Mouse (Mus musculus): ENCODE data around the gene Coq10a. TPM values are rescaled to one million over a fixed set of nuclear protein-coding genes. Genes with fewer than 3 reads are reported as not detected.

Gene Coq10a
- polyA plus RNA-seq, 1 experiment from 2014 or later = 11.0 TPM

GRCm38 (mm10) chr10:128409692-128410559 lies 41.1 kb upstream of the Coq10a start:
- Histone ChIP-seq H3K4me2 (ENCODE audit: low read depth, severe bottlenecking) (peak overlapping the region; percentile 86), H3K9ac (ENCODE audit: low read length) (peak overlapping the region; percentile 68; the same call in 1 of the 2 replicates), H3K27ac (replicated peaks; ENCODE audit: low read depth, low read length) (peak overlapping the region; percentile 43; the same call in 1 of the 2 replicates), H3K36me3 (ENCODE audit: control insufficient read depth, insufficient read depth, low read length) (peaks cover 5% of the 10 kb centered on the region; the same call in 1 of the 2 replicates), H3K27me3 (ENCODE audit: control insufficient read depth, insufficient read depth, low read length) (no peaks in the 10 kb centered on the region), H3K9me3 (ENCODE audit: control insufficient read depth, low read length) (no peaks in the 10 kb centered on the region), H3K4me1 (ENCODE audit: control insufficient read depth, insufficient read depth, low read length) (peaks cover 15% of the 10 kb centered on the region), H3K4me3 (ENCODE audit: low read depth, low read length) (peak overlapping the region; percentile 62)
- WGBS = 7% methylated on average over 36 of the region's 36 CpGs
- ATAC-seq (ENCODE audit: insufficient number of reproducible peaks, low FRiP score, low TSS enrichment, low read depth) = peak; percentile 87
- peak; percentile 97 for DNase-seq (ENCODE audit: low spot score)

- peak overlapping the region; percentile 85 for H3K4me2 ChIP-seq (ENCODE audit: low read depth, severe bottlenecking)
- peak overlapping the region; percentile 62 for H3K4me3 ChIP-seq (ENCODE audit: low read depth, low read length)
- DNase-seq (ENCODE audit: low spot score) = peak; percentile 35
- no peak for ATAC-seq (ENCODE audit: insufficient number of reproducible peaks, low FRiP score, low TSS enrichment, low read depth)
- H3K4me1 ChIP-seq (ENCODE audit: control insufficient read depth, insufficient read depth, low read length) = peaks cover 15% of the 10 kb centered on the region
- peaks cover 3% of the 10 kb centered on the region; the same call in 1 of the 2 replicates for H3K36me3 ChIP-seq (ENCODE audit: control insufficient read depth, insufficient read depth, low read length)
- H3K27ac ChIP-seq (replicated peaks; ENCODE audit: low read depth, low read length) = no peak overlapping the region
- H3K9ac ChIP-seq (ENCODE audit: low read length) = peak overlapping the region; percentile 68
- WGBS = 21% methylated on average over 35 of the region's 35 CpGs
- no peaks in the 10 kb centered on the region for H3K27me3 ChIP-seq (ENCODE audit: control insufficient read depth, insufficient read depth, low read length)
- H3K9me3 ChIP-seq (ENCODE audit: control insufficient read depth, low read length) = no peaks in the 10 kb centered on the region
These were observed 40.1 kb upstream of the Coq10a start for GRCm38 (mm10) chr10:128408591-128409535.

- no peaks in the 10 kb centered on the region for H3K9me3 ChIP-seq (ENCODE audit: control insufficient read depth, low read length)
- no peak overlapping the region for H3K4me2 ChIP-seq (ENCODE audit: low read depth, severe bottlenecking)
- H3K9ac ChIP-seq (ENCODE audit: low read length) = no peak overlapping the region
- H3K36me3 ChIP-seq (ENCODE audit: control insufficient read depth, insufficient read depth, low read length) = peaks cover 3% of the 10 kb centered on the region; the same call in 1 of the 2 replicates
- 93% methylated on average over 7 of the region's 7 CpGs for WGBS
- H3K4me1 ChIP-seq (ENCODE audit: control insufficient read depth, insufficient read depth, low read length) = peaks cover 5% of the 10 kb centered on the region
- H3K27me3 ChIP-seq (ENCODE audit: control insufficient read depth, insufficient read depth, low read length) = no peaks in the 10 kb centered on the region
- no peak overlapping the region for H3K4me3 ChIP-seq (ENCODE audit: low read depth, low read length)
- ATAC-seq (ENCODE audit: insufficient number of reproducible peaks, low FRiP score, low TSS enrichment, low read depth) (no peak), DNase-seq (ENCODE audit: low spot score) (no peak)
- no peak overlapping the region for H3K27ac ChIP-seq (replicated peaks; ENCODE audit: low read depth, low read length)
These were observed 35.1 kb upstream of the Coq10a start for GRCm38 (mm10) chr10:128403931-128404330.

- H3K27me3 ChIP-seq (ENCODE audit: control insufficient read depth, insufficient read depth, low read length) = no peaks in the 10 kb centered on the region
- H3K4me3 ChIP-seq (ENCODE audit: low read depth, low read length) = no peak overlapping the region
- H3K9me3 ChIP-seq (ENCODE audit: control insufficient read depth, low read length) = no peaks in the 10 kb centered on the region
- no peak overlapping the region for H3K9ac ChIP-seq (ENCODE audit: low read length)
- WGBS = 75% methylated on average over 9 of the region's 9 CpGs
- H3K36me3 ChIP-seq (ENCODE audit: control insufficient read depth, insufficient read depth, low read length) = peaks cover 3% of the 10 kb centered on the region
- peaks cover 5% of the 10 kb centered on the region; the same call in 1 of the 2 replicates for H3K4me1 ChIP-seq (ENCODE audit: control insufficient read depth, insufficient read depth, low read length)
- H3K4me2 ChIP-seq (ENCODE audit: low read depth, severe bottlenecking) = no peak overlapping the region
- DNase-seq (ENCODE audit: low spot score) (no peak), ATAC-seq (ENCODE audit: insufficient number of reproducible peaks, low FRiP score, low TSS enrichment, low read depth) (no peak)
- H3K27ac ChIP-seq (replicated peaks; ENCODE audit: low read depth, low read length) = no peak overlapping the region
These were observed 32.8 kb upstream of the Coq10a start for GRCm38 (mm10) chr10:128401638-128402037.

GRCm38 (mm10) chr10:128401056-128401455 lies 32.3 kb upstream of the Coq10a start, which contains the start of gene Slc39a5:
Gene Slc39a5 (minus strand): TSS chr10:128401229.
- peaks cover 5% of the 10 kb centered on the region; the same call in 1 of the 2 replicates for H3K4me1 ChIP-seq (ENCODE audit: control insufficient read depth, insufficient read depth, low read length)
- H3K36me3 ChIP-seq (ENCODE audit: control insufficient read depth, insufficient read depth, low read length) = peaks cover 3% of the 10 kb centered on the region
- ATAC-seq (ENCODE audit: insufficient number of reproducible peaks, low FRiP score, low TSS enrichment, low read depth) (no peak), DNase-seq (ENCODE audit: low spot score) (no peak)
- 26% methylated on average over 2 of the region's 2 CpGs for WGBS
- no peak within 1 kb of the TSS for H3K27ac ChIP-seq (replicated peaks; ENCODE audit: low read depth, low read length)
- H3K9me3 ChIP-seq (ENCODE audit: control insufficient read depth, low read length) = no peaks in the 10 kb centered on the region
- no peak within 1 kb of the TSS for H3K9ac ChIP-seq (ENCODE audit: low read length)
- no peak within 1 kb of the TSS for H3K4me2 ChIP-seq (ENCODE audit: low read depth, severe bottlenecking)
- H3K4me3 ChIP-seq (ENCODE audit: low read depth, low read length) = no peak within 1 kb of the TSS
- no peaks in the 10 kb centered on the region for H3K27me3 ChIP-seq (ENCODE audit: control insufficient read depth, insufficient read depth, low read length)

GRCm38 (mm10) chr10:128400338-128400737 lies 31.5 kb upstream of the Coq10a start:
- H3K9ac ChIP-seq (ENCODE audit: low read length) = no peak overlapping the region
- no peaks in the 10 kb centered on the region for H3K27me3 ChIP-seq (ENCODE audit: control insufficient read depth, insufficient read depth, low read length)
- no peak for DNase-seq (ENCODE audit: low spot score)
- H3K27ac ChIP-seq (replicated peaks; ENCODE audit: low read depth, low read length) = no peak overlapping the region
- peaks cover 5% of the 10 kb centered on the region; the same call in 1 of the 2 replicates for H3K4me1 ChIP-seq (ENCODE audit: control insufficient read depth, insufficient read depth, low read length)
- no peaks in the 10 kb centered on the region for H3K9me3 ChIP-seq (ENCODE audit: control insufficient read depth, low read length)
- 25% methylated on average over 5 of the region's 5 CpGs for WGBS
- no peaks in the 10 kb centered on the region; the same call in 1 of the 2 replicates for H3K36me3 ChIP-seq (ENCODE audit: control insufficient read depth, insufficient read depth, low read length)
- H3K4me3 ChIP-seq (ENCODE audit: low read depth, low read length) = no peak overlapping the region
- ATAC-seq (ENCODE audit: insufficient number of reproducible peaks, low FRiP score, low TSS enrichment, low read depth) = no peak
- H3K4me2 ChIP-seq (ENCODE audit: low read depth, severe bottlenecking) = no peak overlapping the region

GRCm38 (mm10) chr10:128397466-128397865 lies 28.7 kb upstream of the Coq10a start:
- Histone ChIP-seq H3K36me3 (ENCODE audit: control insufficient read depth, insufficient read depth, low read length) (peaks cover 2% of the 10 kb centered on the region), H3K27me3 (ENCODE audit: control insufficient read depth, insufficient read depth, low read length) (no peaks in the 10 kb centered on the region), H3K9me3 (ENCODE audit: control insufficient read depth, low read length) (no peaks in the 10 kb centered on the region), H3K27ac (replicated peaks; ENCODE audit: low read depth, low read length) (0 out of 2 replicates have a peak overlapping the region, but pooled peaks have one; percentile 16), H3K4me3 (ENCODE audit: low read depth, low read length) (no peak overlapping the region), H3K4me1 (ENCODE audit: control insufficient read depth, insufficient read depth, low read length) (peaks cover 5% of the 10 kb centered on the region; the same call in 1 of the 2 replicates), H3K4me2 (ENCODE audit: low read depth, severe bottlenecking) (no peak overlapping the region), H3K9ac (ENCODE audit: low read length) (no peak overlapping the region)
- 66% methylated on average over 7 of the region's 7 CpGs for WGBS
- no peak for DNase-seq (ENCODE audit: low spot score)
- no peak for ATAC-seq (ENCODE audit: insufficient number of reproducible peaks, low FRiP score, low TSS enrichment, low read depth)
